In the genomic region with DNA sequence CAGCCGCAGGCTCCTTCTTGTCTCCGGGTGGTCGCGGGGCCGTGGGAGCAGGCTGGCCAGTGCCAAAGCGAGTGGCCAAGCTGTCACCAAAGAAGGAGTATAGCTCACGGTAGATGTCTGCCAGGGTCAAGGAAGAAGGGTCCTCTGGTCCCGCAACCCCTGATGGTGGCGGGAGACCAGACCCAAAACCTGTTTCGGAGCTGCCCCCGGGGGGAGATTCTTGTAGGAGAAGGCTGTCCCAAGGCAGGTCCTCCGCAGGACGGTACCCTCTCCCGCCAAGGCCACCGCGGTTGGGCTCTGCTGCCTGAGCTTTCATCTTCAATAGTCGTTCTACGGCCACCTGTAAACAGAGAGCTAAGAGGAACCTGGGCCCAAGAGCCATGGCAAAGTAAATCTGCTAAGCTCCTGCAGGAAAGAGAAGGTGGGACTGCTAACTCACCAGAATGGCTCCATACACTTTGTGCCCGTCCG, we compare ENCODE assay signal across 8 mouse cellular contexts. TPM values are rescaled to one million over a fixed set of nuclear protein-coding genes. Genes with fewer than 3 reads are reported as not detected.
A peak's percentile ranks its signal among the peaks of the same experiment; 100 is the strongest.
DNase-seq lines count a peak whose midpoint lies in the region; ATAC-seq and TF ChIP-seq lines count a peak whose summit lies in the region.

No protein-coding gene starts in this region.

- peak overlapping the region; percentile 95 for H3K4me3 ChIP-seq in layer of hippocampus, adult 2 months
- H3K4me3 ChIP-seq in forebrain, embryonic 10.5 days: peak overlapping the region; percentile 88
- H3K4me3 ChIP-seq in limb, embryonic 11.5 days (ENCODE audit: low read depth, low read length): peak overlapping the region; percentile 81
- peak overlapping the region; percentile 74 for H3K4me3 ChIP-seq in neural tube, embryonic 15.5 days (replicated peaks)

- no peaks in the 10 kb centered on the region for H3K27me3 ChIP-seq in forebrain, embryonic 10.5 days (ENCODE audit: poor library complexity, severe bottlenecking)
- H3K27me3 ChIP-seq in limb, embryonic 11.5 days (ENCODE audit: control insufficient read depth, insufficient read depth, low read length): no peaks in the 10 kb centered on the region
- no peaks in the 10 kb centered on the region for H3K27me3 ChIP-seq in neural tube, embryonic 15.5 days (replicated peaks)

- H3K4me1 ChIP-seq in forebrain, embryonic 10.5 days: peaks cover 52% of the 10 kb centered on the region
- H3K4me1 ChIP-seq in limb, embryonic 11.5 days (ENCODE audit: control insufficient read depth, insufficient read depth, low read length): peaks cover 17% of the 10 kb centered on the region
- peaks cover 46% of the 10 kb centered on the region for H3K4me1 ChIP-seq in neural tube, embryonic 15.5 days

- peak overlapping the region; percentile 92 for H3K9ac ChIP-seq in limb, embryonic 11.5 days (ENCODE audit: low read length)
- H3K9ac ChIP-seq in neural tube, embryonic 15.5 days (replicated peaks): peak overlapping the region; percentile 91

- no peaks in the 10 kb centered on the region for H3K9me3 ChIP-seq in forebrain, embryonic 10.5 days
- H3K9me3 ChIP-seq in limb, embryonic 11.5 days (ENCODE audit: control insufficient read depth, low read length): no peaks in the 10 kb centered on the region
- no peaks in the 10 kb centered on the region for H3K9me3 ChIP-seq in neural tube, embryonic 15.5 days (replicated peaks)

- DNase-seq in layer of hippocampus, adult 2 months (ENCODE audit: low spot score in 2 of 2): peak in 1 of 2 experiments; percentile 16
- DNase-seq in layer of hippocampus, postnatal 10 days (ENCODE audit: low spot score in 2 of 2): no peak
- peak; percentile 55 for DNase-seq in R1 (ENCODE audit: low read depth, low spot score)
- peak; percentile 31 for DNase-seq in forebrain, embryonic 10.5 days (ENCODE audit: extremely low spot score, low spot score)
- no peak for DNase-seq in limb, embryonic 11.5 days (ENCODE audit: low spot score)
- no peak for DNase-seq in left cerebral cortex, adult 18-20 months (ENCODE audit: low spot score in 2 of 2)

- H3K4me2 ChIP-seq in limb, embryonic 11.5 days (ENCODE audit: low read depth, severe bottlenecking): peak overlapping the region; percentile 98
- H3K4me2 ChIP-seq in neural tube, embryonic 15.5 days: peak overlapping the region; percentile 84

- 8% methylated on average over 20 of the region's 20 CpGs for WGBS in forebrain, embryonic 10.5 days
- 6% methylated on average over 20 of the region's 20 CpGs for WGBS in limb, embryonic 11.5 days
- 4% methylated on average over 20 of the region's 20 CpGs for WGBS in neural tube, embryonic 15.5 days

- peak overlapping the region; percentile 98 for H3K27ac ChIP-seq in layer of hippocampus, adult 2 months
- H3K27ac ChIP-seq in forebrain, embryonic 10.5 days: peak overlapping the region; percentile 98
- peak overlapping the region; percentile 97 for H3K27ac ChIP-seq in limb, embryonic 11.5 days (replicated peaks; ENCODE audit: low read depth, low read length)
- peak overlapping the region; percentile 100 for H3K27ac ChIP-seq in neural tube, embryonic 15.5 days (replicated peaks)

- TF ChIP-seq CTCF in layer of hippocampus, adult 2 months (conservative IDR thresholded peaks at IDR 0.05): no peak

- 0 out of 2 replicates have a peak, but pooled peaks have one; percentile 7 for ATAC-seq in limb, embryonic 11.5 days (ENCODE audit: insufficient number of reproducible peaks, low FRiP score, low TSS enrichment, low read depth)
- peak; percentile 0; the same call in 1 of the 2 replicates for ATAC-seq in neural tube, embryonic 15.5 days (ENCODE audit: low FRiP score)
- no peak for ATAC-seq in granulocyte monocyte progenitor cell, adult 5-6 weeks (replicated peaks; ENCODE audit: poor library complexity, severe bottlenecking)

- H3K36me3 ChIP-seq in forebrain, embryonic 10.5 days (replicated peaks): peaks cover 70% of the 10 kb centered on the region
- H3K36me3 ChIP-seq in limb, embryonic 11.5 days (ENCODE audit: control insufficient read depth, insufficient read depth, low read length): peaks cover 14% of the 10 kb centered on the region; the same call in 1 of the 2 replicates
- H3K36me3 ChIP-seq in neural tube, embryonic 15.5 days: peaks cover 33% of the 10 kb centered on the region

RNA-seq across cellular contexts. Expression of a gene that starts 0.7 kb away (rescaled TPM):
- 1 to 10 TPM; 7.4 to 7.7 TPM for total RNA-seq in layer of hippocampus, adult 2 months (2021)
- total RNA-seq in layer of hippocampus, postnatal 10 days (2021): 1 to 10 TPM; 7.0 to 9.3 TPM
- 47.4 and 49.5 TPM in 2 replicates for polyA plus RNA-seq in forebrain, embryonic 10.5 days (2016; fragmentation: Nextera tagmentation; extraction: Ambion mirVana)
- polyA plus RNA-seq in limb, embryonic 11.5 days (2014; fragmentation: Nextera tagmentation; extraction: Ambion mirVana): 49.1 and 51.3 TPM in 2 replicates
- polyA plus RNA-seq in neural tube, embryonic 15.5 days (2015; fragmentation: Nextera tagmentation; extraction: Ambion mirVana): 28.2 and 46.3 TPM in 2 replicates
- total RNA-seq in left cerebral cortex, adult 18-20 months (2021): 1 to 10 TPM; 7.6 to 7.8 TPM
- 141 and 147 TPM in 2 replicates for total RNA-seq in granulocyte monocyte progenitor cell, adult 5-6 weeks (2014; fragmentation: Nextera tagmentation)
- 69.5 and 81.3 TPM in 2 replicates for total RNA-seq in granulocyte monocyte progenitor cell, adult 5-6 weeks (2017)

RNA-seq across cellular contexts. Expression of a gene that starts 4.2 kb away (rescaled TPM):
- 10 to 100 TPM; 75.4 to 82.7 TPM for total RNA-seq in layer of hippocampus, adult 2 months (2021)
- total RNA-seq in layer of hippocampus, postnatal 10 days (2021): 100 to 1,000 TPM in 1 of 2 experiments, 10 to 100 TPM in 1; 99.9 to 120 TPM
- polyA plus RNA-seq in forebrain, embryonic 10.5 days (2016; fragmentation: Nextera tagmentation; extraction: Ambion mirVana): 170 TPM in 2 replicates
- 183 and 204 TPM in 2 replicates for polyA plus RNA-seq in limb, embryonic 11.5 days (2014; fragmentation: Nextera tagmentation; extraction: Ambion mirVana)
- 218 and 235 TPM in 2 replicates for polyA plus RNA-seq in neural tube, embryonic 15.5 days (2015; fragmentation: Nextera tagmentation; extraction: Ambion mirVana)
- total RNA-seq in left cerebral cortex, adult 18-20 months (2021): 10 to 100 TPM; 57.3 to 63.7 TPM
- total RNA-seq in granulocyte monocyte progenitor cell, adult 5-6 weeks (2014; fragmentation: Nextera tagmentation): 61.2 and 62.7 TPM in 2 replicates
- 35.7 and 40.6 TPM in 2 replicates for total RNA-seq in granulocyte monocyte progenitor cell, adult 5-6 weeks (2017)

RNA-seq across cellular contexts. Expression of a gene that starts 11.2 kb away (rescaled TPM):
- 10 to 100 TPM; 15.7 to 18.4 TPM for total RNA-seq in layer of hippocampus, adult 2 months (2021)
- 10 to 100 TPM; 18.2 to 19.0 TPM for total RNA-seq in layer of hippocampus, postnatal 10 days (2021)
- 48.6 and 49.4 TPM in 2 replicates for polyA plus RNA-seq in forebrain, embryonic 10.5 days (2016; fragmentation: Nextera tagmentation; extraction: Ambion mirVana)
- 22.5 and 23.0 TPM in 2 replicates for polyA plus RNA-seq in limb, embryonic 11.5 days (2014; fragmentation: Nextera tagmentation; extraction: Ambion mirVana)
- polyA plus RNA-seq in neural tube, embryonic 15.5 days (2015; fragmentation: Nextera tagmentation; extraction: Ambion mirVana): 28.5 and 29.4 TPM in 2 replicates
- total RNA-seq in left cerebral cortex, adult 18-20 months (2021): 10 to 100 TPM; 13.7 to 15.9 TPM
- 19.1 and 20.5 TPM in 2 replicates for total RNA-seq in granulocyte monocyte progenitor cell, adult 5-6 weeks (2014; fragmentation: Nextera tagmentation)
- 10.0 and 15.6 TPM in 2 replicates for total RNA-seq in granulocyte monocyte progenitor cell, adult 5-6 weeks (2017)

RNA-seq across cellular contexts. Expression of a gene that starts 18.1 kb away (rescaled TPM):
- 100 to 1,000 TPM; 102 to 106 TPM for total RNA-seq in layer of hippocampus, adult 2 months (2021)
- 10 to 100 TPM; 72.7 to 79.7 TPM for total RNA-seq in layer of hippocampus, postnatal 10 days (2021)
- 254 and 275 TPM in 2 replicates for polyA plus RNA-seq in forebrain, embryonic 10.5 days (2016; fragmentation: Nextera tagmentation; extraction: Ambion mirVana)
- 228 and 247 TPM in 2 replicates for polyA plus RNA-seq in limb, embryonic 11.5 days (2014; fragmentation: Nextera tagmentation; extraction: Ambion mirVana)
- polyA plus RNA-seq in neural tube, embryonic 15.5 days (2015; fragmentation: Nextera tagmentation; extraction: Ambion mirVana): 127 and 140 TPM in 2 replicates
- 10 to 100 TPM; 78.1 to 88.5 TPM for total RNA-seq in left cerebral cortex, adult 18-20 months (2021)
- total RNA-seq in granulocyte monocyte progenitor cell, adult 5-6 weeks (2014; fragmentation: Nextera tagmentation): 268 and 347 TPM in 2 replicates
- 89.4 and 113 TPM in 2 replicates for total RNA-seq in granulocyte monocyte progenitor cell, adult 5-6 weeks (2017)

RNA-seq across cellular contexts. Expression of a gene that starts 23.4 kb away (rescaled TPM):
- total RNA-seq in layer of hippocampus, adult 2 months (2021): 100 to 1,000 TPM; 113 to 120 TPM
- 100 to 1,000 TPM; 107 to 109 TPM for total RNA-seq in layer of hippocampus, postnatal 10 days (2021)
- polyA plus RNA-seq in forebrain, embryonic 10.5 days (2016; fragmentation: Nextera tagmentation; extraction: Ambion mirVana): 173 and 180 TPM in 2 replicates
- polyA plus RNA-seq in limb, embryonic 11.5 days (2014; fragmentation: Nextera tagmentation; extraction: Ambion mirVana): 197 and 206 TPM in 2 replicates
- 143 and 147 TPM in 2 replicates for polyA plus RNA-seq in neural tube, embryonic 15.5 days (2015; fragmentation: Nextera tagmentation; extraction: Ambion mirVana)
- total RNA-seq in left cerebral cortex, adult 18-20 months (2021): 100 to 1,000 TPM; 106 to 107 TPM
- total RNA-seq in granulocyte monocyte progenitor cell, adult 5-6 weeks (2014; fragmentation: Nextera tagmentation): 112 and 148 TPM in 2 replicates
- total RNA-seq in granulocyte monocyte progenitor cell, adult 5-6 weeks (2017): 51.7 and 69.8 TPM in 2 replicates

Comparison
In these comparisons a context has a peak if more than half of its experiments do, and no peak if none do; other contexts are left out.
1. DNase-seq: peak in R1 (single experiment) and forebrain, embryonic 10.5 days (single experiment); none in layer of hippocampus, postnatal 10 days (0 of 2), limb, embryonic 11.5 days (single experiment) and left cerebral cortex, adult 18-20 months (0 of 2).
2. RNA of a gene that starts 0.7 kb away (total RNA-seq): 69.5 to 147 TPM in granulocyte monocyte progenitor cell, adult 5-6 weeks; 7.0 to 9.3 TPM in layer of hippocampus, postnatal 10 days, 7.6 to 7.8 TPM in left cerebral cortex, adult 18-20 months and 7.4 to 7.7 TPM in layer of hippocampus, adult 2 months; every median in the first group is over 4 times any median in the second.
3. Peak in every context shown above with its lines, with median percentiles within 50 percentile points of each other: H3K27ac ChIP-seq and H3K4me3 ChIP-seq.